Mouse (Mus musculus): ENCODE data around the gene Slc35g2. TPM values are rescaled to one million over a fixed set of nuclear protein-coding genes. Genes with fewer than 3 reads are reported as not detected.

Slc35g2 gene
- polyA plus RNA-seq, 1 experiment from 2014 or later, result 11.2 TPM

- Histone ChIP-seq H3K9ac (ENCODE audit: low read length) (peak overlapping the region; percentile 76), H3K36me3 (ENCODE audit: control insufficient read depth, insufficient read depth) (no peaks in the 10 kb centered on the region), H3K9me3 (replicated peaks; ENCODE audit: control insufficient read depth, low read length) (no peaks in the 10 kb centered on the region), H3K27ac (ENCODE audit: low read length) (peak overlapping the region; percentile 46), H3K4me3 (ENCODE audit: low read length) (peak overlapping the region; percentile 85), H3K27me3 (ENCODE audit: control insufficient read depth, insufficient read depth, low read length) (no peaks in the 10 kb centered on the region), H3K4me2 (ENCODE audit: low read depth, low read length) (peak overlapping the region; percentile 93), H3K4me1 (ENCODE audit: control insufficient read depth, insufficient read depth, low read length) (peaks cover 5% of the 10 kb centered on the region)
- 4% methylated on average over 32 of the region's 32 CpGs for WGBS
- ATAC-seq (replicated peaks; ENCODE audit: extremely low read depth, insufficient read depth, low FRiP score), result peak; percentile 63
Observed at GRCm38 (mm10) chr9:100569798-100570625, 878 bp downstream of the Slc35g2 start.

- Histone ChIP-seq H3K27ac (ENCODE audit: low read length) (no peak overlapping the region), H3K27me3 (ENCODE audit: control insufficient read depth, insufficient read depth, low read length) (no peaks in the 10 kb centered on the region), H3K36me3 (ENCODE audit: control insufficient read depth, insufficient read depth) (no peaks in the 10 kb centered on the region), H3K9me3 (replicated peaks; ENCODE audit: control insufficient read depth, low read length) (no peaks in the 10 kb centered on the region), H3K4me3 (ENCODE audit: low read length) (no peak overlapping the region), H3K4me2 (ENCODE audit: low read depth, low read length) (no peak overlapping the region), H3K4me1 (ENCODE audit: control insufficient read depth, insufficient read depth, low read length) (no peaks in the 10 kb centered on the region), H3K9ac (ENCODE audit: low read length) (no peak overlapping the region)
- ATAC-seq (replicated peaks; ENCODE audit: extremely low read depth, insufficient read depth, low FRiP score), result no peak
- WGBS, result 87% methylated on average over 10 of the region's 10 CpGs
Observed at GRCm38 (mm10) chr9:100560251-100560890, 10.5 kb downstream of the Slc35g2 start.

- Histone ChIP-seq H3K9ac (ENCODE audit: low read length) (no peak overlapping the region), H3K9me3 (replicated peaks; ENCODE audit: control insufficient read depth, low read length) (no peaks in the 10 kb centered on the region), H3K27ac (ENCODE audit: low read length) (no peak overlapping the region), H3K27me3 (ENCODE audit: control insufficient read depth, insufficient read depth, low read length) (no peaks in the 10 kb centered on the region), H3K4me3 (ENCODE audit: low read length) (no peak overlapping the region), H3K4me2 (ENCODE audit: low read depth, low read length) (no peak overlapping the region), H3K4me1 (ENCODE audit: control insufficient read depth, insufficient read depth, low read length) (no peaks in the 10 kb centered on the region), H3K36me3 (ENCODE audit: control insufficient read depth, insufficient read depth) (no peaks in the 10 kb centered on the region)
- no peak for ATAC-seq (replicated peaks; ENCODE audit: extremely low read depth, insufficient read depth, low FRiP score)
Observed at GRCm38 (mm10) chr9:100558991-100559390, 11.9 kb downstream of the Slc35g2 start.

- H3K9me3 ChIP-seq (replicated peaks; ENCODE audit: control insufficient read depth, low read length), result 0 out of 2 replicates have a peak, but pooled peaks cover under 1% of the 10 kb centered on the region
- peaks cover under 1% of the 10 kb centered on the region; the same call in 1 of the 2 replicates for H3K36me3 ChIP-seq (ENCODE audit: control insufficient read depth, insufficient read depth)
- H3K4me2 ChIP-seq (ENCODE audit: low read depth, low read length), result no peak overlapping the region
- no peak overlapping the region for H3K9ac ChIP-seq (ENCODE audit: low read length)
- H3K4me3 ChIP-seq (ENCODE audit: low read length), result no peak overlapping the region
- H3K27ac ChIP-seq (ENCODE audit: low read length), result no peak overlapping the region
- ATAC-seq (replicated peaks; ENCODE audit: extremely low read depth, insufficient read depth, low FRiP score), result no peak
- no peaks in the 10 kb centered on the region for H3K27me3 ChIP-seq (ENCODE audit: control insufficient read depth, insufficient read depth, low read length)
- 72% methylated on average over 4 of the region's 4 CpGs for WGBS
- H3K4me1 ChIP-seq (ENCODE audit: control insufficient read depth, insufficient read depth, low read length), result no peaks in the 10 kb centered on the region
Observed at GRCm38 (mm10) chr9:100558023-100558573, 12.8 kb downstream of the Slc35g2 start.

GRCm38 (mm10) chr9:100555686-100556085 is 15.2 kb downstream of the Slc35g2 start:
- Histone ChIP-seq H3K9me3 (replicated peaks; ENCODE audit: control insufficient read depth, low read length) (0 out of 2 replicates have a peak, but pooled peaks cover 2% of the 10 kb centered on the region), H3K9ac (ENCODE audit: low read length) (no peak overlapping the region), H3K36me3 (ENCODE audit: control insufficient read depth, insufficient read depth) (peaks cover 9% of the 10 kb centered on the region), H3K4me2 (ENCODE audit: low read depth, low read length) (no peak overlapping the region), H3K4me1 (ENCODE audit: control insufficient read depth, insufficient read depth, low read length) (no peaks in the 10 kb centered on the region), H3K27me3 (ENCODE audit: control insufficient read depth, insufficient read depth, low read length) (no peaks in the 10 kb centered on the region), H3K4me3 (ENCODE audit: low read length) (no peak overlapping the region), H3K27ac (ENCODE audit: low read length) (no peak overlapping the region)
- WGBS, result 72% methylated on average over 5 of the region's 5 CpGs
- ATAC-seq (replicated peaks; ENCODE audit: extremely low read depth, insufficient read depth, low FRiP score), result no peak

- Histone ChIP-seq H3K27me3 (ENCODE audit: control insufficient read depth, insufficient read depth, low read length) (no peaks in the 10 kb centered on the region), H3K4me1 (ENCODE audit: control insufficient read depth, insufficient read depth, low read length) (peaks cover 16% of the 10 kb centered on the region), H3K9me3 (replicated peaks; ENCODE audit: control insufficient read depth, low read length) (peaks cover 11% of the 10 kb centered on the region), H3K9ac (ENCODE audit: low read length) (no peak overlapping the region), H3K27ac (ENCODE audit: low read length) (no peak overlapping the region), H3K4me2 (ENCODE audit: low read depth, low read length) (no peak overlapping the region), H3K4me3 (ENCODE audit: low read length) (no peak overlapping the region), H3K36me3 (ENCODE audit: control insufficient read depth, insufficient read depth) (peaks cover 23% of the 10 kb centered on the region)
- ATAC-seq (replicated peaks; ENCODE audit: extremely low read depth, insufficient read depth, low FRiP score), result no peak
- WGBS, result 89% methylated on average over 2 of the region's 2 CpGs
Observed at GRCm38 (mm10) chr9:100548313-100548712, 22.6 kb downstream of the Slc35g2 start.

GRCm38 (mm10) chr9:100546594-100546910 is 24.3 kb downstream of the Slc35g2 start:
- peaks cover 14% of the 10 kb centered on the region for H3K36me3 ChIP-seq (ENCODE audit: control insufficient read depth, insufficient read depth)
- 9% methylated on average over 9 of the region's 9 CpGs for WGBS
- no peak for ATAC-seq (replicated peaks; ENCODE audit: extremely low read depth, insufficient read depth, low FRiP score)
- peak overlapping the region; percentile 75 for H3K9ac ChIP-seq (ENCODE audit: low read length)
- H3K4me1 ChIP-seq (ENCODE audit: control insufficient read depth, insufficient read depth, low read length), result peaks cover 16% of the 10 kb centered on the region
- peak overlapping the region; percentile 82 for H3K27ac ChIP-seq (ENCODE audit: low read length)
- peak overlapping the region; percentile 87 for H3K4me2 ChIP-seq (ENCODE audit: low read depth, low read length)
- H3K27me3 ChIP-seq (ENCODE audit: control insufficient read depth, insufficient read depth, low read length), result no peaks in the 10 kb centered on the region
- peak overlapping the region; percentile 88 for H3K4me3 ChIP-seq (ENCODE audit: low read length)
- peaks cover 9% of the 10 kb centered on the region for H3K9me3 ChIP-seq (replicated peaks; ENCODE audit: control insufficient read depth, low read length)

- Histone ChIP-seq H3K27me3 (ENCODE audit: control insufficient read depth, insufficient read depth, low read length) (no peaks in the 10 kb centered on the region), H3K9me3 (replicated peaks; ENCODE audit: control insufficient read depth, low read length) (peaks cover 9% of the 10 kb centered on the region), H3K4me3 (ENCODE audit: low read length) (peak within 1 kb of the TSS; percentile 88), H3K36me3 (ENCODE audit: control insufficient read depth, insufficient read depth) (peaks cover 14% of the 10 kb centered on the region), H3K4me1 (ENCODE audit: control insufficient read depth, insufficient read depth, low read length) (peaks cover 16% of the 10 kb centered on the region), H3K9ac (ENCODE audit: low read length) (peak within 1 kb of the TSS; percentile 96), H3K27ac (ENCODE audit: low read length) (peak within 1 kb of the TSS; percentile 94), H3K4me2 (ENCODE audit: low read depth, low read length) (peak within 1 kb of the TSS; percentile 87)
- peak; percentile 99 for ATAC-seq (replicated peaks; ENCODE audit: extremely low read depth, insufficient read depth, low FRiP score)
- under 1% methylated on average over 92 of the region's 93 CpGs for WGBS
Observed at GRCm38 (mm10) chr9:100545715-100546593, 24.9 kb downstream of the Slc35g2 start, which contains the start of gene Nck1. Gene Nck1, minus strand, starts transcription at chr9:100546134.
